Mouse (Mus musculus): Measurements from ENCODE around the gene Ppp1r14d.

- TF ChIP-seq CTCF (IDR thresholded peaks at IDR 0.05; ENCODE audit: low read depth, low read length) (no peak), GATA1 (IDR thresholded peaks at IDR 0.05; ENCODE audit: borderline replicate concordance, low read length) (no peak), TAL1 (conservative IDR thresholded peaks at IDR 0.05; ENCODE audit: low read depth, low read length) (no peak), POLR2AphosphoS5 (IDR thresholded peaks at IDR 0.05; ENCODE audit: insufficient replicate concordance, low read depth, low read length) (no peak), GATA2 (IDR thresholded peaks at IDR 0.05; ENCODE audit: borderline replicate concordance, low read depth, low read length) (no peak)
Measured at GRCm38 (mm10) chr2:119249592-119250061, 19.9 kb upstream of the Ppp1r14d start.

Data from G1E (cell line).